Mouse (Mus musculus) thymus, adult 2 months (tissue): Measurements from ENCODE around the gene Ccdc17. TPM values are rescaled to one million over a fixed set of nuclear protein-coding genes. Genes with fewer than 3 reads are reported as not detected.
A peak's percentile ranks its signal among the peaks of the same experiment; 100 is the strongest.

Experiments used
- DNase-seq: peaks from one replicate; pipeline ENCODE4 v3.0.0; 2021
- H3K27ac ChIP-seq: fragments of 200-500 bp; 2 replicates; pipeline ENCODE4 v1.5.1; 2012; ENCODE audit warnings: low read length, control low read depth; ENCODE audit not compliant: control insufficient read depth, insufficient read depth
- H3K27me3 ChIP-seq: fragments of 200-500 bp; 2 replicates; pipeline ENCODE4 v1.6.1; 2012; ENCODE audit warnings: mild to moderate bottlenecking, low read length, moderate library complexity, mixed read lengths; ENCODE audit not compliant: control insufficient read depth, insufficient read depth
- H3K36me3 ChIP-seq: fragments of 200-500 bp; 2 replicates; pipeline ENCODE4 v1.6.1; 2012; ENCODE audit warnings: mild to moderate bottlenecking, low read length, moderate library complexity; ENCODE audit not compliant: control insufficient read depth, insufficient read depth
- H3K4me1 ChIP-seq: fragments of 200-500 bp; replicated peaks from 2 replicates; pipeline ENCODE4 v1.6.1; 2012; ENCODE audit warnings: low read length; ENCODE audit not compliant: control insufficient read depth, insufficient read depth
- H3K4me3 ChIP-seq: fragments of 200-500 bp; 2 replicates; pipeline ENCODE4 v1.5.1; 2012; ENCODE audit warnings: mild to moderate bottlenecking, low read length, control low read depth, moderate library complexity; ENCODE audit not compliant: control insufficient read depth, insufficient read depth
- CTCF ChIP-seq: fragments of 200-500 bp; IDR thresholded peaks from 2 replicates; pipeline ENCODE4 v1.5.1; 2012; ENCODE audit warnings: mild to moderate bottlenecking, control low read depth, low read length, moderate library complexity, borderline replicate concordance; ENCODE audit not compliant: control insufficient read depth, poor library complexity, insufficient read depth; ENCODE audit errors: extremely low read depth
- POLR2A ChIP-seq: fragments of 200-500 bp; IDR thresholded peaks from 2 replicates; pipeline ENCODE4 v1.6.1; 2012; ENCODE audit warnings: mild to moderate bottlenecking, low read length, control low read depth, moderate library complexity; ENCODE audit not compliant: control insufficient read depth, poor library complexity, insufficient read depth; ENCODE audit errors: extremely low read depth
- WGBS: fragments of 180-500 bp; shearing (Covaris S2); methylation state at CpG from one replicate; pipeline ENCODE4 v1.1.7; 2018; 5-methylcytosine and 5-hydroxymethylcytosine counted together
- polyA plus RNA-seq: library from polyadenylated mRNA; depleted of rRNA; stranded (reverse); fragments of >200 nt; gene quantifications from 2 replicates; pipeline ENCODE4 v1.2.3, GENCODE M21; 2012

The Ccdc17 gene
- polyA plus RNA-seq, 1 experiment: 9.9 TPM

DNA sequence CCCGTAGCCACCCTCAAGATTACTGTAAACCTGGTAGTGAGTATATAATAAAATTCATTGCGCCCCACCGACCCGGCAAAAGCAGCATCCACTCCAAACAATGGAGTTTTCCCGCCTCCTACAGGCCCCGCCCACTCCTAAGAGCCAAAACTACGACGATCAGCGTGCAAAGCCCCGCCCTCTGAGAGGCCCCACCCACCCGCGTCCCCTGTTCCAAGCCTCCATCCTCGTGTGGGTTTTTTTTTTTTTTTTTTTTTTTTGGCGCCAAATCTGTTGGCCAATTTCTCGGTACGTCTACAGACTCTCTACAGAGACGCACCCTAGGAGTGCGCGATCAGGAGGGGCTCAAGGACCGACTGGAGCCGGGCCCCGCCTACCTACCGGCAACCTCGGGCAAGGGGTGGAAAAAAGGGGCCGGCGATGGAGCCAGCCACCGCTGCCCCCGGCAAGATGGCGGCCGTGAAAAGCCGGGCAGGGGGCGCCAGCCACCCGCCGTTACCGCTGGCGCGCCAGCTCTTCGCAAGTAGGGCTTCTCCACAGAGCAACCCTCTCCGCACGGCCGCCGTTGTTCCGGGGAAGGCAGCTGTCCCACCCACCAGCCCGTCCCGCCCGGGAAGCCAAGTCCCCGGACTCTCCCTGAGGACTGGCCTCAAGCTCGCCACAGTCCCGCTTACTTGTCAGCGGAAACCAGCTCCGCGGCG lies 30.4 kb downstream of the Ccdc17 start:
- DNase-seq: peak; percentile 84
- Histone ChIP-seq H3K27ac (peak overlapping the region; percentile 48), H3K4me3 (peak overlapping the region; percentile 77), H3K4me1 (peaks cover 3% of the 10 kb centered on the region), H3K36me3 (peaks cover under 1% of the 10 kb centered on the region; the same call in 1 of the 2 replicates), H3K27me3 (no peaks in the 10 kb centered on the region)
- WGBS: under 1% methylated on average over 53 of the region's 53 CpGs
- 0 out of 2 replicates have a peak, but pooled peaks have one; percentile 33 for TF ChIP-seq CTCF
- TF ChIP-seq POLR2A: no peak

DNA sequence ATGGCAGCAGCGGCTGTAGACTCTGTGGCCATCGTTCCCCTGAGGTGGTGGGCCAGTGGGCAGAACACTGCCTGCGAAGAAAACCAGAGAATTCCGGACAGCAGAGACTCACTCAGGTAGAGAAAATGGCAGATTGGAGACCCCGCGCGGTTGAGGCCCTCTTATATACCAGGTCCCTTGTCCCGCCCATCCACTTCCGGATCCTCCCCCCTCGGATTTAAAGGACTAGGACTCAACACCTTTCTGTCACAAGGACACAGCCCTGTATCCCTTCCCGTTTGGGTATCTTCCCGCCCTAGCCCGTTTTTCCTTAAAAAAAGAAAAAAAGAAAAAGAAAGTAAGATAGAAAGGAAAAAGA lies 30.9 kb downstream of the Ccdc17 start:
- Histone ChIP-seq H3K27me3 (no peaks in the 10 kb centered on the region), H3K36me3 (no peaks in the 10 kb centered on the region), H3K4me3 (peak overlapping the region; percentile 77), H3K27ac (peak overlapping the region; percentile 48), H3K4me1 (peaks cover 3% of the 10 kb centered on the region)
- TF ChIP-seq POLR2A (peak; percentile 62; the same call in 1 of the 2 replicates), CTCF (no peak)
- WGBS: 1% methylated on average over 13 of the region's 13 CpGs
- DNase-seq: peak; percentile 92

DNA sequence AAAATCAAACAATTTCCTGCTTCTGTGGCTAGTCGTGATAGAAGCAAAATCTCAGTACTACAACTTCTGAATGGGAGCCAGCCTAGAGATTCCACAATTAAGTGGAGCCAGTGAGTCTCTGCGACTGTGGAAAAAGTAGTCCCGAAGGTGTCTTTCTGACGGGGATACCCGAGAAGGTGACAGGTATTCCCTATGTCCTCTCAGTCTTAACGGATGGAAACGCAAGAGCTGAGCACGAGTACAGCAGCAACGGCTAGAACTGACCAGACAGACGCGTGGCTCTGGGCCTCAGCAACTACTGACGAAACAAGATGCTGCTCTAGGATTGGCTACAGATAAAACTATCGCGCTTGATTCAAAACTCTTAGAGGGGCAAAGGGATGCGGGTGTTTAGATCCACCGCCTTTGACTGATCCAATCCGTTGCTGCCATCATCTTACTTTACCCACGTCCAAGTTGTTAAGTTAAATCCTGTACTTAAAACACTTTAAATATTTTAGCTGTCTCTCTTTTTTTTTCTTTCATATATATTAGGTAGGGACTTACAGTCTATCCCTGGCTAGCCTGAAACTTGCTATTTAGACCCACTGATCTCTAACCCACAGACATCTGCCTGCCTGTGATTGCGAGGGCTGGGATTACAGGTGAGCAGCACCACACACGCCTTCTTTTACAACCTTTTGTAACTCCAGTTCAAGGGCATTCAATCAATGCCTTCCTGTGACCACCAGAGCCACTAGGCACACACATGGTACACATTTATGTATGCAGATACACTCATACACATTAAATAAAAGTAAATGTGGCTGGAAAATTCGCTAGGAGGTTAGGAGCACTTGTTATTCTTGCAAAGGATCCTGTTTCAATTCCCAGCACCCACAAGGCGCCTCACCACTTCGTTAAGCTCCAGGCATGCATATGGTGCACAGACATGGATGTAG lies 31.5 kb downstream of the Ccdc17 start, which contains the start of gene Nasp:
Nasp (minus strand) TSS at position 220 of the 941 bp plus-strand sequence.
- Histone ChIP-seq H3K4me1 (peaks cover 3% of the 10 kb centered on the region), H3K27me3 (no peaks in the 10 kb centered on the region), H3K27ac (peak within 1 kb of the TSS; percentile 48), H3K4me3 (peak within 1 kb of the TSS; percentile 77), H3K36me3 (no peaks in the 10 kb centered on the region)
- peak; percentile 79 for DNase-seq
- WGBS: 8% methylated on average over 23 of the region's 23 CpGs
- TF ChIP-seq POLR2A (no peak), CTCF (no peak)

DNA sequence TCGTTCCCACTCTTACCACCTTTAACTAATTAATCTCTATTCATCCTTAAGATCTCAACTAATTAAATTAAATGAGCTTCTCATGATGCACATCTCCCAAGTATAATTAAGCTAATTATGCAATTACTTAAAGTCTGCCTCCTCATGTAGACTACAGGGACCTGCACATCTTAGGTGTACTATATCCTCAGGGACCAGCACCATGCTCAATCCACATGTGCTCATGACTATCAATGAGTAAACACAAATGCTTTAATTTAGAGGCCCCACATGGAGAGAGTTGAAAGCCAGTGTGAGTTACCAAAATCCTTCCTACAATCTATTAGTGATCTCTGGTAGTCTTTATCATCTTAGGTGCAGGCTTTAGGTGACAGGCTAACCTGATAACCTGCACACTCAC lies 38.7 kb downstream of the Ccdc17 start:
- no peak for TF ChIP-seq POLR2A
- TF ChIP-seq CTCF: no peak
- Histone ChIP-seq H3K27me3 (no peaks in the 10 kb centered on the region), H3K36me3 (peaks cover 49% of the 10 kb centered on the region), H3K27ac (no peak overlapping the region), H3K4me1 (no peaks in the 10 kb centered on the region), H3K4me3 (no peak overlapping the region)
- no peak for DNase-seq
- WGBS: 93% methylated on average over 1 of the region's 1 CpGs

DNA sequence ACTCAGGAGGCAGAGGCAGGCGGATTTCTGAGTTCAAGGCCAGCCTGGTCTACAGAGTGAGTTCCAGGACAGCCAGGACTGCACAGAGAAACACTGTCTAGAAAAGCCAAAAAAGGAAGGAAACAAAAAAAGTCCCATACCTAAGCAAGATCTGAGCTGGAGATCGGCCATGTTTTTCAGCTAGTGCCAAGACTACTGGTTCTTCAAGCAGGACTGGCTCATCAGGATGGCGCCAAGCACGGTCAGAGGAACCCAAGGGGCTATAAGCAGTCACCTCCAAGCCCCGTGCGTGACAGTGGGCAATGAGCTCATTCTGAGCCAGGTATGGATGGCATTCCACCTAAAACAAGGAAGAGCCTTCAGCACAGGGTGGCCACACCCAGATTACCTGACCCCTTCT lies 42.4 kb downstream of the Ccdc17 start:
- WGBS: 96% methylated on average over 6 of the region's 6 CpGs
- DNase-seq: no peak
- Histone ChIP-seq H3K27ac (no peak overlapping the region), H3K36me3 (peaks cover 77% of the 10 kb centered on the region), H3K4me3 (no peak overlapping the region), H3K27me3 (no peaks in the 10 kb centered on the region), H3K4me1 (no peaks in the 10 kb centered on the region)
- TF ChIP-seq CTCF (no peak), POLR2A (no peak)

DNA sequence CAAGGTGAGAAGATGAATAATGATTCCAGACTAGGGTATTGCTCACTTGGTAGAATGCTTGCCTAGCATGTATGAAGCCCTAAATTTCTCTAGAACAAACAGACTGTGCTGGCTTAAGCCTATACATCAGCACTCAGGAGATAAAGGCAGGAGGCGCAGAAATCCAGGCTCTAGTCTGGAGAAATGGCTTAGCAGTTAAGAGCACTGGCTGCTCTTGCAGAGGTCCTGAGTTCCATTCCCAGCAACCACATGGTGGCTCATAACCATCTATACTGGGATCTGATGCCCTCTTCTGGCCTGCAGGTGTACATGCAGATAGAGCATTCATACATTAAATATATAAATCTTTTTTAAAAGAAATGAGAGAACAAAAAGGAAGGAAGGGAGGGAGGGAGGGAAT lies 45.6 kb downstream of the Ccdc17 start:
- H3K27me3 ChIP-seq: no peaks in the 10 kb centered on the region
- no peak for DNase-seq
- peaks cover 62% of the 10 kb centered on the region for H3K36me3 ChIP-seq
- no peaks in the 10 kb centered on the region for H3K4me1 ChIP-seq
- no peak overlapping the region for H3K4me3 ChIP-seq
- H3K27ac ChIP-seq: no peak overlapping the region
- WGBS: 100% methylated on average over 1 of the region's 1 CpGs
- no peak for TF ChIP-seq CTCF
- TF ChIP-seq POLR2A: no peak

DNA sequence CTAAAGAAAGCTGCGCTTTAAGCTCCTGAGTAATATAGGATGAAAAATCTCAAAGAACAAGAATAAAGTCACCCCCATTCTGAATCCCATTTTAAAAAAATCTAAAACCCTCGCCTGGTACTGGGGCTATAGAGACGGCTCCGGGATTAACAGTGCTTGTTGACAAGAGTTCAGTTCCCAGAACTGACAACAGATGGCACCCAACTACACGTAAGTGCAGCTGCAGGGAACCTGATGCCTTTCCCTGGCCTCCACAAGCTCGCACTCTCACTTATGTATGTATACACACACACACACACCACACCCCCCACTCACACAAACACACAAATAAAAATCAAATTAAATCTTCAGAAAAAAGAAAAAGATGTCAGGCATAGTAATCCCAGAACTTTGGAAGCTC lies 47.9 kb downstream of the Ccdc17 start:
- Histone ChIP-seq H3K27ac (no peak overlapping the region), H3K36me3 (peaks cover 47% of the 10 kb centered on the region), H3K4me1 (no peaks in the 10 kb centered on the region), H3K4me3 (no peak overlapping the region), H3K27me3 (no peaks in the 10 kb centered on the region)
- TF ChIP-seq CTCF (no peak), POLR2A (no peak)
- 60% methylated on average over 6 of the region's 6 CpGs for WGBS
- DNase-seq: peak; percentile 44
